Mouse (Mus musculus) MEL (cell line): Measurements from ENCODE around the gene Prkcd. TPM values are rescaled to one million over a fixed set of nuclear protein-coding genes. Genes with fewer than 3 reads are reported as not detected.

Source experiments
- DNase-seq: peaks from one replicate; pipeline ENCODE4 v3.0.0; 2011; ENCODE audit warnings: low read depth, low spot score
- H3K27ac ChIP-seq: 2 replicates; pipeline ENCODE4 v1.5.1; 2012; ENCODE audit warnings: low read depth, mild to moderate bottlenecking, control low read depth, low read length, moderate library complexity; ENCODE audit not compliant: control insufficient read depth
- H3K27me3 ChIP-seq, 2 experiments: fragments of 150-350 bp in 1 of 2; sonication (generic) in 1 of 2; 2 replicates each; pipeline ENCODE4 v1.6.1; 2012; ENCODE audit warnings: low read length in 2 of 2, mild to moderate bottlenecking in 2 of 2, improper control_type of control experiment in 1 of 2, moderate library complexity in 1 of 2; ENCODE audit not compliant: insufficient read depth in 2 of 2, control insufficient read depth in 1 of 2
- H3K36me3 ChIP-seq, 2 experiments: 2 replicates each; pipeline ENCODE4 v1.6.1; 2012 to 2014; ENCODE audit warnings: low read length in 2 of 2, improper control_type of control experiment in 1 of 2, inconsistent platforms in 1 of 2, mild to moderate bottlenecking in 1 of 2; ENCODE audit not compliant: insufficient read depth in 2 of 2, control insufficient read depth in 1 of 2
- H3K4me1 ChIP-seq, 2 experiments: fragments of 150-350 bp in 1 of 2; sonication (generic) in 1 of 2; 2 replicates each; pipeline ENCODE4 v1.6.1; 2012; ENCODE audit warnings: low read length in 2 of 2, improper control_type of control experiment in 1 of 2, mild to moderate bottlenecking in 1 of 2; ENCODE audit not compliant: insufficient read depth in 2 of 2, control insufficient read depth in 1 of 2
- H3K4me3 ChIP-seq, 2 experiments: fragments of 150-350 bp in 1 of 2; sonication (generic) in 1 of 2; 2 replicates each; pipeline ENCODE4 v1.5.1; 2012; ENCODE audit warnings: low read depth in 2 of 2, low read length in 2 of 2, mild to moderate bottlenecking in 2 of 2, moderate library complexity in 2 of 2, control low read depth in 1 of 2, improper control_type of control experiment in 1 of 2; ENCODE audit not compliant: control insufficient read depth in 1 of 2, insufficient read depth in 1 of 2
- H3K79me2 ChIP-seq: 2 replicates; pipeline ENCODE4 v1.6.1; 2012; ENCODE audit warnings: mild to moderate bottlenecking, low read length, moderate library complexity; ENCODE audit not compliant: control insufficient read depth, poor library complexity, insufficient read depth
- H3K9ac ChIP-seq: 2 replicates; pipeline ENCODE4 v1.6.1; 2012; ENCODE audit warnings: low read depth, mild to moderate bottlenecking, control low read depth, low read length, moderate library complexity; ENCODE audit not compliant: control insufficient read depth, poor library complexity, severe bottlenecking
- H3K9me3 ChIP-seq: fragments of 150-350 bp; sonication (generic); replicated peaks from 2 replicates; pipeline ENCODE4 v1.6.1; 2012; ENCODE audit warnings: mild to moderate bottlenecking, low read length, improper control_type of control experiment, moderate library complexity; ENCODE audit not compliant: insufficient read depth
- BHLHE40 ChIP-seq: IDR thresholded peaks from 2 replicates; pipeline ENCODE4 v1.6.1; 2012; ENCODE audit warnings: low read depth, mild to moderate bottlenecking, inconsistent platforms, low read length, improper control_type of control experiment, borderline replicate concordance
- CHD1 ChIP-seq: IDR thresholded peaks from 2 replicates; pipeline ENCODE4 v1.6.1; 2012; ENCODE audit warnings: low read depth, mild to moderate bottlenecking, inconsistent platforms, low read length, improper control_type of control experiment
- CHD2 ChIP-seq: IDR thresholded peaks from 2 replicates; pipeline ENCODE4 v1.6.1; 2011; ENCODE audit warnings: low read length, improper control_type of control experiment
- CTCF ChIP-seq, 3 experiments: IDR thresholded peaks in 2 of 3; conservative IDR thresholded peaks in 1 of 3; 2 replicates each; pipeline ENCODE4 v1.5.1; 2011 to 2012; ENCODE audit warnings: low read length in 3 of 3, low read depth in 2 of 3, mild to moderate bottlenecking in 2 of 3, improper control_type of control experiment in 1 of 3, inconsistent platforms in 1 of 3, mixed read lengths in 1 of 3, moderate library complexity in 1 of 3; ENCODE audit not compliant: control insufficient read depth in 1 of 3, insufficient read depth in 1 of 3, poor library complexity in 1 of 3, severe bottlenecking in 1 of 3
- E2F4 ChIP-seq: IDR thresholded peaks from 2 replicates; pipeline ENCODE4 v1.6.1; 2011; ENCODE audit warnings: low read depth, low read length, improper control_type of control experiment, borderline replicate concordance
- ELF1 ChIP-seq: IDR thresholded peaks from 2 replicates; pipeline ENCODE4 v1.6.1; 2014; ENCODE audit warnings: low read depth, mild to moderate bottlenecking, inconsistent platforms, low read length, improper control_type of control experiment, moderate library complexity
- EP300 ChIP-seq, 2 experiments: IDR thresholded peaks; 2 replicates each; pipeline ENCODE4 v1.6.1; 2011; ENCODE audit warnings: improper control_type of control experiment in 2 of 2, low read length in 2 of 2, low read depth in 1 of 2, mild to moderate bottlenecking in 1 of 2
- ETS1 ChIP-seq: IDR thresholded peaks from 2 replicates; pipeline ENCODE4 v1.6.1; 2012; ENCODE audit warnings: low read depth, mild to moderate bottlenecking, inconsistent platforms, low read length, improper control_type of control experiment, moderate library complexity
- GABPA ChIP-seq: IDR thresholded peaks from 2 replicates; pipeline ENCODE4 v1.6.1; 2012; ENCODE audit warnings: low read depth, mild to moderate bottlenecking, inconsistent platforms, low read length, improper control_type of control experiment, moderate library complexity
- GATA1 ChIP-seq: IDR thresholded peaks from 2 replicates; pipeline ENCODE4 v1.6.1; 2011; ENCODE audit warnings: low read depth, low read length, improper control_type of control experiment
- HCFC1 ChIP-seq: IDR thresholded peaks from 2 replicates; pipeline ENCODE4 v1.6.1; 2012; ENCODE audit warnings: low read depth, mild to moderate bottlenecking, inconsistent platforms, low read length, improper control_type of control experiment, moderate library complexity
- JUND ChIP-seq: IDR thresholded peaks from 2 replicates; pipeline ENCODE4 v1.6.1; 2011; ENCODE audit warnings: low read depth, mild to moderate bottlenecking, improper control_type of control experiment, low read length
- KAT2A ChIP-seq: conservative IDR thresholded peaks from 2 replicates; pipeline ENCODE4 v1.6.1; 2012; ENCODE audit warnings: low read depth, low read length, improper control_type of control experiment, inconsistent platforms
- MAFK ChIP-seq: IDR thresholded peaks from 2 replicates; pipeline ENCODE4 v1.6.1; 2011; ENCODE audit warnings: low read depth, mild to moderate bottlenecking, low read length, improper control_type of control experiment, borderline replicate concordance
- MAX ChIP-seq: IDR thresholded peaks from 2 replicates; pipeline ENCODE4 v1.6.1; 2011; ENCODE audit warnings: low read length, improper control_type of control experiment
- MAZ ChIP-seq: IDR thresholded peaks from 2 replicates; pipeline ENCODE4 v1.6.1; 2012; ENCODE audit warnings: low read depth, mild to moderate bottlenecking, inconsistent platforms, low read length, improper control_type of control experiment
- MEF2A ChIP-seq: IDR thresholded peaks from 2 replicates; pipeline ENCODE4 v1.6.1; 2014; ENCODE audit warnings: low read depth, mild to moderate bottlenecking, inconsistent platforms, low read length, improper control_type of control experiment; ENCODE audit not compliant: poor library complexity, insufficient replicate concordance, severe bottlenecking; ENCODE audit errors: extremely low read depth
- MYC ChIP-seq: IDR thresholded peaks from 2 replicates; pipeline ENCODE4 v1.6.1; 2011; ENCODE audit warnings: low read depth, mild to moderate bottlenecking, low read length, improper control_type of control experiment, moderate library complexity
- NELFE ChIP-seq: IDR thresholded peaks from 2 replicates; pipeline ENCODE4 v1.6.1; 2011; ENCODE audit warnings: low read depth, low read length, improper control_type of control experiment
- NRF1 ChIP-seq: IDR thresholded peaks from 2 replicates; pipeline ENCODE4 v1.6.1; 2014; ENCODE audit warnings: low read depth, mild to moderate bottlenecking, inconsistent platforms, low read length, improper control_type of control experiment, moderate library complexity; ENCODE audit not compliant: poor library complexity, insufficient read depth, severe bottlenecking
- POLR2A ChIP-seq, 2 experiments: IDR thresholded peaks; 2 replicates each; pipeline ENCODE4 v1.6.1; 2011 to 2012; ENCODE audit warnings: low read length in 2 of 2, mild to moderate bottlenecking in 2 of 2, control low read depth in 1 of 2, improper control_type of control experiment in 1 of 2, low read depth in 1 of 2, moderate library complexity in 1 of 2; ENCODE audit not compliant: control insufficient read depth in 1 of 2, insufficient read depth in 1 of 2, poor library complexity in 1 of 2
- POLR2AphosphoS2 ChIP-seq: IDR thresholded peaks from 2 replicates; pipeline ENCODE4 v1.6.1; 2011; ENCODE audit warnings: low read length, improper control_type of control experiment
- POLR2AphosphoS5 ChIP-seq: IDR thresholded peaks from 2 replicates; pipeline ENCODE4 v1.6.1; 2012; ENCODE audit warnings: low read depth, borderline replicate concordance, mild to moderate bottlenecking, inconsistent platforms, low read length, moderate library complexity, mixed read lengths
- RAD21 ChIP-seq: IDR thresholded peaks from 2 replicates; pipeline ENCODE4 v1.6.1; 2011; ENCODE audit warnings: mild to moderate bottlenecking, low read depth, low read length, improper control_type of control experiment
- SIN3A ChIP-seq: IDR thresholded peaks from 2 replicates; pipeline ENCODE4 v1.6.1; 2012; ENCODE audit warnings: low read length, improper control_type of control experiment, inconsistent platforms
- SMC3 ChIP-seq: IDR thresholded peaks from 2 replicates; pipeline ENCODE4 v1.6.1; 2011; ENCODE audit warnings: low read depth, low read length, improper control_type of control experiment
- TAL1 ChIP-seq: IDR thresholded peaks from 2 replicates; pipeline ENCODE4 v1.6.1; 2012; ENCODE audit warnings: mild to moderate bottlenecking, inconsistent platforms, low read length, moderate library complexity, mixed read lengths
- TBP ChIP-seq: IDR thresholded peaks from 2 replicates; pipeline ENCODE4 v1.8.0; 2011; ENCODE audit warnings: low read depth, low read length, improper control_type of control experiment
- TCF12 ChIP-seq: IDR thresholded peaks from 2 replicates; pipeline ENCODE4 v1.6.1; 2014; ENCODE audit warnings: low read depth, mild to moderate bottlenecking, inconsistent platforms, low read length, improper control_type of control experiment, moderate library complexity
- UBTF ChIP-seq: IDR thresholded peaks from 2 replicates; pipeline ENCODE4 v1.6.1; 2012; ENCODE audit warnings: low read depth, mild to moderate bottlenecking, inconsistent platforms, low read length, improper control_type of control experiment, moderate library complexity, borderline replicate concordance; ENCODE audit not compliant: insufficient read depth
- USF1 ChIP-seq: IDR thresholded peaks from 2 replicates; pipeline ENCODE4 v1.6.1; 2014; ENCODE audit warnings: low read depth, mild to moderate bottlenecking, inconsistent platforms, low read length, improper control_type of control experiment, moderate library complexity
- USF2 ChIP-seq, 2 experiments: IDR thresholded peaks; 2 replicates each; pipeline ENCODE4 v1.6.1; 2011 to 2012; ENCODE audit warnings: improper control_type of control experiment in 2 of 2, low read length in 2 of 2, borderline replicate concordance in 1 of 2, inconsistent platforms in 1 of 2, low read depth in 1 of 2, mild to moderate bottlenecking in 1 of 2; ENCODE audit not compliant: insufficient read depth in 1 of 2
- ZC3H11A ChIP-seq: IDR thresholded peaks from 2 replicates; pipeline ENCODE4 v1.6.1; 2012; ENCODE audit warnings: low read depth, mild to moderate bottlenecking, inconsistent platforms, low read length, improper control_type of control experiment
- ZKSCAN1 ChIP-seq: IDR thresholded peaks from 2 replicates; pipeline ENCODE4 v1.6.1; 2012; ENCODE audit warnings: low read depth, mild to moderate bottlenecking, inconsistent platforms, low read length, improper control_type of control experiment, moderate library complexity
- ZMIZ1 ChIP-seq: IDR thresholded peaks from 2 replicates; pipeline ENCODE4 v1.6.1; 2012; ENCODE audit warnings: low read depth, mild to moderate bottlenecking, inconsistent platforms, low read length, improper control_type of control experiment, moderate library complexity
- ZNF384 ChIP-seq: IDR thresholded peaks from 2 replicates; pipeline ENCODE4 v1.6.1; 2012; ENCODE audit warnings: low read depth, mild to moderate bottlenecking, inconsistent platforms, low read length, improper control_type of control experiment
- polyA plus RNA-seq, 2 experiments: library from polyadenylated mRNA; stranded (reverse) in 1 of 2; unstranded in 1 of 2; fragments of >175 nt in 1 of 2; fragments of >200 nt in 1 of 2; gene quantifications; 2 replicates each; pipeline versions ENCODE4 v1.2.1 to v1.2.4; 2012; ENCODE audit warnings: low replicate concordance in 2 of 2, low read depth in 1 of 2; ENCODE audit not compliant: insufficient read length in 2 of 2, insufficient read depth in 1 of 2, missing spikeins in 1 of 2
- total RNA-seq: library from RNA; depleted of rRNA; stranded (reverse); fragments of 300-350 nt; gene quantifications from 2 replicates; pipeline ENCODE4 v1.2.3, GENCODE M21; 2012

Prkcd gene
- total and polyA plus RNA-seq, 3 experiments: 33.9 to 72.7 TPM; not detected in 1

- peaks cover 15 to 24% of the 10 kb centered on the region in 2 experiments for H3K4me1 ChIP-seq
- no peaks in the 10 kb centered on the region for H3K9me3 ChIP-seq
- H3K9ac ChIP-seq: peak overlapping the region; percentile 17; the same call in 1 of the 2 replicates
- peaks cover 20% of the 10 kb centered on the region; the same call in 1 of the 2 replicates for H3K79me2 ChIP-seq
- H3K27me3 ChIP-seq: no peaks in the 10 kb centered on the region
- H3K4me3 ChIP-seq: no peak overlapping the region
- DNase-seq: peak; percentile 92
- H3K27ac ChIP-seq: peak overlapping the region; percentile 72
- peaks cover 27 to 39% of the 10 kb centered on the region in 2 experiments for H3K36me3 ChIP-seq
- TF ChIP-seq CHD2: no peak; the same call in 1 of the 2 replicates
- peak; percentile 44 for TF ChIP-seq HCFC1
- no peak for TF ChIP-seq ZKSCAN1
- TF ChIP-seq UBTF: no peak
- 0 out of 2 replicates have a peak, but pooled peaks have one; percentile 28 for TF ChIP-seq ELF1
- TF ChIP-seq SIN3A: peak; percentile 66
- TF ChIP-seq NRF1: no peak
- no peak for TF ChIP-seq MAX
- TF ChIP-seq ZC3H11A: no peak
- TF ChIP-seq ZMIZ1: no peak
- TF ChIP-seq TBP: 0 out of 2 replicates have a peak, but pooled peaks have one; percentile 8
- peak; percentile 56; the same call in 1 of the 2 replicates for TF ChIP-seq MAFK
- no peak for TF ChIP-seq BHLHE40
- TF ChIP-seq POLR2A (IDR thresholded peaks at IDR 0.05; ENCODE audit: control insufficient read depth in 1 of 2, insufficient read depth in 1 of 2, low read depth in 1 of 2, low read length in 2 of 2, poor library complexity in 1 of 2): peak in 1 of 2 experiments; percentile 43; a peak in 2 of 4 replicates
- TF ChIP-seq TAL1: peak; percentile 95
- TF ChIP-seq MYC: peak; percentile 41; the same call in 1 of the 2 replicates
- peak; percentile 96 for TF ChIP-seq EP300 (IDR thresholded peaks at IDR 0.05; ENCODE audit: low read depth in 1 of 2, low read length in 2 of 2)
- TF ChIP-seq NELFE: no peak
- TF ChIP-seq JUND: no peak
- TF ChIP-seq MEF2A: no peak
- peak; percentile 89 for TF ChIP-seq ETS1
- TF ChIP-seq TCF12: peak; percentile 98
- no peak for TF ChIP-seq SMC3
- no peak for TF ChIP-seq E2F4
- no peak for TF ChIP-seq CTCF (IDR thresholded peaks at IDR 0.05 in 2 of 3, conservative IDR thresholded peaks at IDR 0.05 in 1 of 3; ENCODE audit: control insufficient read depth in 1 of 3, insufficient read depth in 1 of 3, low read depth in 2 of 3, low read length in 3 of 3, poor library complexity in 1 of 3, severe bottlenecking in 1 of 3)
- TF ChIP-seq POLR2AphosphoS2: peak; percentile 82
- no peak for TF ChIP-seq USF1
- no peak for TF ChIP-seq KAT2A
- TF ChIP-seq MAZ: peak; percentile 92
- TF ChIP-seq CHD1: no peak
- no peak for TF ChIP-seq RAD21
- TF ChIP-seq GATA1: peak; percentile 97
- no peak for TF ChIP-seq GABPA
- TF ChIP-seq ZNF384: peak; percentile 68; the same call in 1 of the 2 replicates
- no peak for TF ChIP-seq POLR2AphosphoS5
- no peak for TF ChIP-seq USF2 (IDR thresholded peaks at IDR 0.05; ENCODE audit: borderline replicate concordance in 1 of 2, insufficient read depth in 1 of 2, low read depth in 1 of 2, low read length in 2 of 2)
Observed at GRCm38 (mm10) chr14:30561470-30562187, 64.4 kb downstream of the Prkcd start.
